Mouse (Mus musculus) midbrain, embryonic 16.5 days (tissue): ENCODE data around the gene Cyp2j5. TPM values are rescaled to one million over a fixed set of nuclear protein-coding genes. Genes with fewer than 3 reads are reported as not detected.
A peak's percentile ranks its signal among the peaks of the same experiment; 100 is the strongest.

Source experiments
- ATAC-seq: fragments of 200-750 bp; cut with Nextera tagmentation; 2 replicates; pipeline ENCODE4 v1.8.0; 2017; ENCODE audit warnings: moderate TSS enrichment
- H3K27ac ChIP-seq: fragments of 300-500 bp; sonication (generic); 2 replicates; pipeline ENCODE4 v1.5.1; 2014; ENCODE audit warnings: mild to moderate bottlenecking, low read length, mixed read lengths
- H3K27me3 ChIP-seq: fragments of 300-500 bp; sonication (generic); 2 replicates; pipeline ENCODE4 v1.6.1; 2014; ENCODE audit warnings: low read depth, low read length, mixed read lengths; ENCODE audit not compliant: control insufficient read depth, insufficient read depth
- H3K36me3 ChIP-seq: fragments of 300-500 bp; sonication (generic); 2 replicates; pipeline ENCODE4 v1.6.1; 2014; ENCODE audit warnings: mild to moderate bottlenecking, low read length, moderate library complexity, mixed read lengths; ENCODE audit not compliant: control insufficient read depth, insufficient read depth
- H3K4me1 ChIP-seq: fragments of 300-500 bp; sonication (generic); 2 replicates; pipeline ENCODE4 v1.6.1; 2014; ENCODE audit warnings: mild to moderate bottlenecking, low read length, mixed read lengths; ENCODE audit not compliant: control insufficient read depth, insufficient read depth
- H3K4me2 ChIP-seq: fragments of 300-500 bp; sonication (generic); 2 replicates; pipeline ENCODE4 v1.6.1; 2014; ENCODE audit warnings: mild to moderate bottlenecking, low read length, mixed read lengths
- H3K4me3 ChIP-seq: fragments of 300-500 bp; sonication (generic); 2 replicates; pipeline ENCODE4 v1.5.1; 2014; ENCODE audit warnings: low read depth, mild to moderate bottlenecking, low read length, moderate library complexity, mixed read lengths
- H3K9ac ChIP-seq: fragments of 300-500 bp; sonication (generic); 2 replicates; pipeline ENCODE4 v1.6.1; 2014; ENCODE audit warnings: low read depth, low read length, mixed read lengths
- H3K9me3 ChIP-seq: fragments of 300-500 bp; sonication (generic); replicated peaks from 2 replicates; pipeline ENCODE4 v1.6.1; 2014; ENCODE audit warnings: mild to moderate bottlenecking, low read length, mixed read lengths; ENCODE audit not compliant: control insufficient read depth, poor library complexity, severe bottlenecking
- WGBS: fragments of 180-500 bp; shearing (Covaris S2); extraction: QIAGEN DNeasy Blood & Tissue Kit; methylation state at CpG from one replicate; pipeline ENCODE4 v1.1.7; 2014; 5-methylcytosine and 5-hydroxymethylcytosine counted together
- polyA plus RNA-seq: library from polyadenylated mRNA; unstranded; fragments of >200 nt; fragmentation: Nextera tagmentation; extraction: Ambion mirVana; gene quantifications from 2 replicates; pipeline ENCODE4 v1.2.1, GENCODE M21; 2015

Gene Cyp2j5
- polyA plus RNA-seq: not detected in 2 replicates

DNA sequence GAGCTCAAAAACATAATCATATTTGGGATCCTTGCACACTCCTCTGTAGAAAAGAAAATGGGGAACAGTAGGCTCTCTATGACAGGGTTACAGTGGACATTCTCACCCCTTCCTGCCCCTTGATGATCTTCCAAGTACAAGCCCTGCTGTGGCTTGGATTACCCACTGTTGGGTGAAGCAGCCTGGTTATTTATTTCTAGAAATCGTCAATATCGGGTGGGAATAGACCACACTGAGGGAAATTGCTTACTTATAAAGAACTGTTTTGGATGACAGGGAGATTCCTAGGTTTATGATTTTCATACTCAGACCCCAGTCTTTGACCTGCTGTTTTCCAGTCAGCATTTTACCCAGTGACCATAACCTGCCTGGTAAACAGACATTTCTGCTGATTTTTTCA lies at the start of gene Cyp2j5:
TSS of gene Cyp2j5 (minus strand) at position 164 of the 400 bp plus-strand sequence.
- no peak within 1 kb of the TSS for H3K9ac ChIP-seq
- WGBS: 91% methylated on average over 2 of the region's 2 CpGs
- no peak within 1 kb of the TSS for H3K27ac ChIP-seq
- H3K9me3 ChIP-seq: no peaks in the 10 kb centered on the region
- H3K4me1 ChIP-seq: no peaks in the 10 kb centered on the region
- ATAC-seq: no peak
- H3K4me3 ChIP-seq: no peak within 1 kb of the TSS
- H3K27me3 ChIP-seq: no peaks in the 10 kb centered on the region
- no peaks in the 10 kb centered on the region for H3K36me3 ChIP-seq
- H3K4me2 ChIP-seq: no peak within 1 kb of the TSS

GRCm38 (mm10) chr4:96705281-96705951 lies 41.5 kb upstream of the Cyp2j5 start:
- peak overlapping the region; percentile 53; the same call in 1 of the 2 replicates for H3K27ac ChIP-seq
- no peaks in the 10 kb centered on the region for H3K36me3 ChIP-seq
- WGBS: 48% methylated on average over 2 of the region's 2 CpGs
- H3K4me1 ChIP-seq: no peaks in the 10 kb centered on the region
- H3K27me3 ChIP-seq: no peaks in the 10 kb centered on the region
- ATAC-seq: peak; percentile 62; the same call in 1 of the 2 replicates
- no peak overlapping the region for H3K4me3 ChIP-seq
- no peaks in the 10 kb centered on the region for H3K9me3 ChIP-seq
- no peak overlapping the region for H3K9ac ChIP-seq
- H3K4me2 ChIP-seq: no peak overlapping the region

DNA sequence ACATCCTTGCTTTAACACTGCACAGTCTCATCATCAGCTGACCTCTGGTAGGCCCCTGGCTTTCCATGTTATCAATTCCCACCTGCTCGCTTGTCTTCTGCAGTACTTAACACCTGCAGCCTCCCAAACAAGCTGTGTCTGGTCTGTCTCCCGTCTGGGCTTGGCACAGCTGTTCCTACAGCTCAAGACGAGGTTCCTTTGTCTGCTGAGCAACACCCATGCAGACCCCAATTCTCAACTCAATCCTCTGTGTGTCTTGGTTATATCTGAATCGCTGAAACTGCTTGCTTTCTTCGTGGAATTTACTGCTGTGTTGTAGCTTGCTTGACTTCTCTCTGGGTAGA lies 34.2 kb upstream of the Cyp2j5 start:
- ATAC-seq: peak; percentile 56; the same call in 1 of the 2 replicates
- no peaks in the 10 kb centered on the region for H3K9me3 ChIP-seq
- no peaks in the 10 kb centered on the region for H3K36me3 ChIP-seq
- no peak overlapping the region for H3K9ac ChIP-seq
- peak overlapping the region; percentile 42; the same call in 1 of the 2 replicates for H3K27ac ChIP-seq
- no peak overlapping the region for H3K4me2 ChIP-seq
- peaks cover 10% of the 10 kb centered on the region for H3K4me1 ChIP-seq
- H3K4me3 ChIP-seq: no peak overlapping the region
- no peaks in the 10 kb centered on the region for H3K27me3 ChIP-seq
- WGBS: 59% methylated on average over 5 of the region's 5 CpGs

DNA sequence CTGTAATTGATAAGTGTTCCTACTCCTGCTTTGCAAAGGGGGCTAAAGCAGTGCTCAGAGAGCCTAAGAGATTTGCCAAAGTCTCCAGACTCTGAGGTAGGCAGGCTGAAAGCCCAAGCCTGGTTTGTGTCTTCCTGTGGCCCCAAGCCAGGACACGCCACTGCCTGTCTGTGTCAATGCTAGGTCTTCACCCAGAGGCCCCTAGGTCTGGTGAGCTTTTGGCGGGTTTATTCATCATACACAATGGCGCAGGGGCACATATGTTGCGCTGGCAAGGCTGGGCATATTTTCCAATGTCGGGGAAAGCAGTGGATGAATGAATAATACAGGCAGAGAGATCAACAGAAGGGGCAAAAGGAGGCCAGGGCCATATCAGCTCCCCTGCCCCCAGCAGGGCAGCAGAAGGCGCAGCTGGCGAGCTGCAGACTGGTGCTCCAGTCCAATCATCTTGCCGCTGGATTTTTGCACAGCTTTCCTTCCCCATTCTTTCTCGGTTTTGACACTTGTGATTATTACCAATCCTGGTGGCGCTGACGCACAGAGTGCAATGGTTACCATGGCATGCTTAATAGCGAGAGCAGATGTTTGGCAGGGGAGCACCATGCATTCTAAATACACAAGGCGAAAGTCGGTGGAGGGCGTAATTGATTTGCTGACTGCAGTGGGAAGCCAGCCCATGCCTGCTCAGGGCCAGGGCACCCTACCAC lies 33.7 kb upstream of the Cyp2j5 start:
- H3K4me3 ChIP-seq: no peak overlapping the region
- H3K9ac ChIP-seq: no peak overlapping the region
- no peaks in the 10 kb centered on the region for H3K36me3 ChIP-seq
- peak; percentile 82 for ATAC-seq
- H3K27ac ChIP-seq: peak overlapping the region; percentile 57
- 54% methylated on average over 15 of the region's 15 CpGs for WGBS
- H3K9me3 ChIP-seq: no peaks in the 10 kb centered on the region
- peaks cover 10% of the 10 kb centered on the region for H3K4me1 ChIP-seq
- H3K4me2 ChIP-seq: peak overlapping the region; percentile 17; the same call in 1 of the 2 replicates
- no peaks in the 10 kb centered on the region for H3K27me3 ChIP-seq

GRCm38 (mm10) chr4:96696614-96697360 lies 32.8 kb upstream of the Cyp2j5 start:
- H3K9me3 ChIP-seq: no peaks in the 10 kb centered on the region
- peaks cover 10% of the 10 kb centered on the region for H3K4me1 ChIP-seq
- H3K9ac ChIP-seq: no peak overlapping the region
- H3K27me3 ChIP-seq: no peaks in the 10 kb centered on the region
- ATAC-seq: peak; percentile 91
- H3K4me3 ChIP-seq: no peak overlapping the region
- H3K27ac ChIP-seq: peak overlapping the region; percentile 57
- H3K4me2 ChIP-seq: peak overlapping the region; percentile 42
- WGBS: 32% methylated on average over 13 of the region's 13 CpGs
- H3K36me3 ChIP-seq: no peaks in the 10 kb centered on the region

DNA sequence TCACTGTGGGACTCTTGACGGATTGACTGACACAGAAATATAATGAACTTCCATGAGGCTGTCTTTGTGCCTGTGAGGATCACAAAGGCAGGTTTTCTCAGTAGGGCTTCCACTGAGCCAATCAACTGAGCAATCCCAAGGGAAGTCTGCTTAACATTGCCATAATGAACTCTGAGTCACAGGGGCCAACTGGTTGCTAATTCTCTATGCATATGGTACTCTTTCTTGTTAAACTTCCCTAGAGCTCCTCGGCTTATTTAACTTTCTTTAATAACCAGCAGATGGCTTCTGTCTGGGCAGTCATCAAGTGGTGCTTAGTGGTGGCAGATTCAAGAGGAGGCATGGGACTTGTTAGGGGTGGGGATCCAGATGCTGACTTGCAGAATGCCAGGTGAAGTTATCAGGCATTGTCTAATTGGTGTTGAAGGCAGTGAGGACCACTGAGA lies 23.4 kb upstream of the Cyp2j5 start:
- Histone ChIP-seq H3K27ac (no peak overlapping the region), H3K4me1 (no peaks in the 10 kb centered on the region), H3K36me3 (no peaks in the 10 kb centered on the region), H3K9me3 (no peaks in the 10 kb centered on the region), H3K4me2 (no peak overlapping the region), H3K4me3 (no peak overlapping the region), H3K27me3 (no peaks in the 10 kb centered on the region), H3K9ac (no peak overlapping the region)
- WGBS: 44% methylated on average over 2 of the region's 2 CpGs
- peak; percentile 67 for ATAC-seq

DNA sequence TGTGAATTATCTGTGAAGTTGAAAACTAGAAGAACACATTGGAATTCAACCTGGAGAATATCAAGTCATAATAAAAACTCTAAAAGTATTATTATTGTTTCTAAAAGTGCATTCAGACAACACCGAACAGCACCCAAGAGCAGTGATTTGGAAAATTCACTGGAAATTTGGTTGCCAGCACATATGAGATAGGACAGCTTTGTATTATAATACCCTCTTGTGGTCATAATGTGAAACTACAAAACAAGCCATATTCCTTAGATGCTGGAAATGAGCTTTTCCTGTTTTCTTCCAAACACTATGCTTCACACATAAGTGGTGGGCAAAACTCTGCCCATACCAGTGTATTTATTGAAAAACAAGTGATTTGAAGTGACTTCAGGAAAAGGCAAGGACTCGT lies 19.5 kb upstream of the Cyp2j5 start:
- no peak overlapping the region for H3K9ac ChIP-seq
- H3K4me1 ChIP-seq: no peaks in the 10 kb centered on the region
- H3K27me3 ChIP-seq: no peaks in the 10 kb centered on the region
- 48% methylated on average over 2 of the region's 2 CpGs for WGBS
- H3K27ac ChIP-seq: no peak overlapping the region
- peak; percentile 76; the same call in 1 of the 2 replicates for ATAC-seq
- H3K9me3 ChIP-seq: no peaks in the 10 kb centered on the region
- H3K4me3 ChIP-seq: no peak overlapping the region
- H3K36me3 ChIP-seq: no peaks in the 10 kb centered on the region
- no peak overlapping the region for H3K4me2 ChIP-seq

GRCm38 (mm10) chr4:96680966-96681365 lies 17.0 kb upstream of the Cyp2j5 start:
- no peak overlapping the region for H3K4me2 ChIP-seq
- H3K4me3 ChIP-seq: no peak overlapping the region
- no peaks in the 10 kb centered on the region for H3K27me3 ChIP-seq
- no peaks in the 10 kb centered on the region for H3K4me1 ChIP-seq
- no peaks in the 10 kb centered on the region for H3K9me3 ChIP-seq
- H3K27ac ChIP-seq: no peak overlapping the region
- H3K9ac ChIP-seq: no peak overlapping the region
- no peaks in the 10 kb centered on the region for H3K36me3 ChIP-seq
- ATAC-seq: no peak

DNA sequence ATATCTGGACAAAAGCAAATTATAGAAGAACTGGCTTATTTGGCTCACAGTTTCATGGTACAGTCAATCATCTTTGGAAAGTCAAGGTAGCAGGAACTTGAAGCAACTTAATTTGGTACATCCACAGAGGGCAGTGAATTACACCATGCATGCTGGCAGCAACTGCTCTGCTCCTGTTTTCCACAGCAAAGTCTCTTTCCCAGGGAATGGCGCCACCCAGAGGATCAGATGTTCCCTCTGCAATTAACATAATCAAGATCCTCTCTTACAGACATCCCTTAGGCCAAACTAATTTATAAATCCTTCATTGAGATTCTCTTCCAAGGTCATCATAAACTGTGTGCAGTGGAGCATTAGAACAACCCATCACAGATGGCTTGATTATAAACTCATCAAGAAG lies 16.3 kb upstream of the Cyp2j5 start:
- 28% methylated on average over 1 of the region's 1 CpGs for WGBS
- no peak overlapping the region for H3K9ac ChIP-seq
- H3K4me2 ChIP-seq: no peak overlapping the region
- no peak for ATAC-seq
- H3K4me1 ChIP-seq: no peaks in the 10 kb centered on the region
- H3K9me3 ChIP-seq: no peaks in the 10 kb centered on the region
- H3K27ac ChIP-seq: no peak overlapping the region
- no peak overlapping the region for H3K4me3 ChIP-seq
- no peaks in the 10 kb centered on the region for H3K27me3 ChIP-seq
- H3K36me3 ChIP-seq: no peaks in the 10 kb centered on the region
